In the genomic region with DNA sequence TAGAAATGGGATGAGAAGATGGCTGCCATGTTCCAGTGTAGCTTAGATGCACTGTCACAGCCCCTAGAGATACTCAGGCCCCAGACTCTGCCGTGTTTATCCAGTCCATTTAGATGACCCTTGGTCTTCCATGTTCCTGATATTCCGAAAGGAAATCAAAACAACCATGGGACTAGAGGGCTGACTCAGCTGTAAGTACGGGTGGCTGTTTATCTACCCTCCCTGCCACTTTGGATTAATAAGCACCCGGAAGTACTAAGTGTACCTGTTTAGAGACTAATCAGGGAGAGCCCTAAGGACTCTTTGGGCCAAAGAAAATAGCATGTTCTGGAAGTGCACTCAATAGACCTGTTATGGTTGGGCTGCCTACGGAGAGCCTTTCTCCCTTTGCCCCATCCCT, we compare ENCODE assay signal across 21 mouse cellular contexts.
"Had no signal": no experiment of that assay in that cellular context is flagged by ENCODE, and none has a peak within 500 bp of the region (broad histone marks: within the 10 kb centered on the region; RNA-seq: fewer than 3 reads in every experiment).

No protein-coding gene starts in this region.

- H3K4me2 ChIP-seq: limb, embryonic 13.5 days; liver, embryonic 12.5 days; liver, embryonic 15.5 days; lung, embryonic 15.5 days; midbrain, embryonic 12.5 days; midbrain, embryonic 15.5 days; neural tube, embryonic 12.5 days; stomach, embryonic 15.5 days had no signal

- H3K4me3 ChIP-seq: layer of hippocampus, adult 2 months; limb, embryonic 10.5 days; limb, embryonic 13.5 days; liver, embryonic 12.5 days; liver, embryonic 15.5 days; lung, embryonic 15.5 days; midbrain, embryonic 12.5 days; midbrain, embryonic 15.5 days; neural tube, embryonic 12.5 days; stomach, embryonic 15.5 days had no signal

- H3K27ac ChIP-seq: kidney, postnatal 0 days; layer of hippocampus, adult 2 months; limb, embryonic 10.5 days; limb, embryonic 13.5 days; liver, embryonic 12.5 days; liver, embryonic 15.5 days; lung, embryonic 15.5 days; midbrain, embryonic 12.5 days; midbrain, embryonic 15.5 days; neural tube, embryonic 12.5 days; stomach, embryonic 15.5 days had no signal

- H3K9me3 ChIP-seq: limb, embryonic 10.5 days; limb, embryonic 13.5 days; liver, embryonic 12.5 days; liver, embryonic 15.5 days; lung, embryonic 15.5 days; midbrain, embryonic 12.5 days; midbrain, embryonic 15.5 days; neural tube, embryonic 12.5 days; stomach, embryonic 15.5 days had no signal

- H3K9ac ChIP-seq: limb, embryonic 13.5 days; liver, embryonic 12.5 days; liver, embryonic 15.5 days; lung, embryonic 15.5 days; midbrain, embryonic 12.5 days; midbrain, embryonic 15.5 days; neural tube, embryonic 12.5 days; stomach, embryonic 15.5 days had no signal

- DNase-seq: kidney, postnatal 25 days; layer of hippocampus, adult 9-11 months; liver; lung, postnatal 14 days; retina, postnatal 1 day; right cerebral cortex, postnatal 25 days; spleen, adult 18-20 months; thymus, adult 18-20 months; thymus, postnatal 36 days had no signal

- ATAC-seq: intestine, postnatal 0 days; liver, embryonic 12.5 days; midbrain, embryonic 15.5 days had no signal

- H3K36me3 ChIP-seq: stomach, embryonic 15.5 days had no signal

- H3K27me3 ChIP-seq: limb, embryonic 13.5 days; liver, embryonic 12.5 days; liver, embryonic 15.5 days; lung, embryonic 15.5 days; midbrain, embryonic 12.5 days; midbrain, embryonic 15.5 days; neural tube, embryonic 12.5 days; stomach, embryonic 15.5 days had no signal
